Mouse (Mus musculus) small intestine, adult 10 weeks (tissue): ENCODE measurements around the gene Olfr585. TPM values are rescaled to one million over a fixed set of nuclear protein-coding genes. Genes with fewer than 3 reads are reported as not detected.

ENCODE experiments used
- polyA plus RNA-seq: library from polyadenylated mRNA; stranded (reverse); fragments of 350-450 nt; fragmentation: Illumina TruSeq; extraction: RNeasy Lipid Tissue Mini Kit (QIAGEN cat#74804); gene quantifications from one replicate; pipeline ENCODE4 v1.2.3, GENCODE M21; 2014; ENCODE audit warnings: low replicate concordance

Gene Olfr585
- polyA plus RNA-seq, result not detected

DNA sequence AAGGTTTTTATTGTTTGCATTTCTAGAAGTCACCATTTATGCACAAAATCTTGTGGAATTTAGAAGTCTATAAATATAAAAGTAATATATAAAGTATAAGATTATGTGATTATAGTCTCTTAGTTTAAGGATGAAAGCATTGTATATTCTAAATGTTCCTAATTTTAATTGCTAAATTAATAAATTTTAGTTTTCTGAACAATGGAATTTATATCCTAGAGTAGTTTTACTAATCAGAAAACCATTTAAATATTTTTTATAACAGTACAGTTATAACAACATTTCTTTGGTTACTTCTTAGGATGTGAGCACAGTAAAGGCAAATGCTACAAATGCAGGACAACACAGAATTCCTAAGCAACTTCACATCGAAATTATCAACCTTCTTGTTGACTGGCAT lies at the start of gene Olfr585:
Gene Olfr585 (plus strand): TSS at position 301 of the 400 bp plus-strand sequence.

DNA sequence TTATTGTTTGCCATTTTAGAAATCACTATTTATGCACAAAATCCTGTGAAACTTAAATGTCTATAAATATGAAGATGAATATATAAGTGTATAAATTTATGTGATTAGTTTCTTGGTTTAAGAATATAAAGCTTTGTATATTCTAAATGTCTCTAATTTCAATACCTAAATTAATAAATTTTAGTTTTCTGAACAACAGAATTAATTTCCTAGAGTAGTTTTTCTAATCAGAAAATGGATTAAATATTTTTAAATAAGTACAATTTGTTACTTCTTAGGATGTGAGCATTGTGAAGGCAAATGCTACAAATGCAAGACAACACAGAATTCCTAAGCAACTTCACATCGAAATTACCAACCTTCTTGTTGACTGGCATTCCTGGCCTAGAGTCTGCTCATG lies 46.5 kb upstream of the Olfr585 start, which contains the start of gene Olfr583:
Gene Olfr583 (plus strand): TSS at position 301 of the 400 bp plus-strand sequence.

DNA sequence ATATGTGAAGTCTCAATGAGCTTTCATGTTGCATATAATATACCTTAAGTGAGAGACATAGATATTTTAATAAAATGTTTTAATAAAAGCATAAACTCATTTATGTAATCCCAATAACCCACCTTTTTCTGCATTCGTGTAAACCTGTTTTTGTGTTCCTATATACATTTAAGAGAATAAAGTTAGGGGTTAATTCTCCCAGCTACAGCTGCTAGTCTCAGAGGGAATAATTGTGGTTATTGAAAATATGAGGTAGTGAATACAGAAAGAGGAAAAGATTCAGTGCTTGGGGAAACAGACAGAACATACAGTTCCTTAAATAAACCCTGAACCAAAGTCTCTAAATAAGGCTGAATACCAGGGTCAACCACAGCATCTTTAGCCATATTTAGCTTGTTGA lies 15.9 kb upstream of the Olfr585 start, which contains the start of gene Olfr584:
Gene Olfr584 (plus strand): TSS at position 301 of the 400 bp plus-strand sequence.

DNA sequence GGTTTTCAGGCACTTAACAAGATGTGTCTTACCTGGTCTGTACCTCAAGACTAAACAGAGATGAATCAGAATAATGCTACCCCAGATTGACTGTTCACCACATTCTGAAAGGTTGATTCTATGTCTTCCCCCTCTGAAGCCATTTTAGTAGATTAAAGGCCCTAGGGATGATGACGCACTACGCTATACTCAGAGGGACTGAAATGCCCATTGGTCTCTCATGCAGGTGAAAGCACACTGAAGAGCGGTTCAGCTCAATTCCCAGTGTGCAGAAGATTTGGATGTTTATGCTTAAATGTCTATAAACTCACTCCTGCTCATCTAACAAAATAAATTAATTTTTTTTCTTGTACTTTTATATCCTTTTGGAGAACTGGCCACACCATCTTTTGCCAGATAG lies 28.0 kb downstream of the Olfr585 start, which contains the start of gene Olfr586:
Gene Olfr586 (minus strand): TSS at position 101 of the 400 bp plus-strand sequence.

DNA sequence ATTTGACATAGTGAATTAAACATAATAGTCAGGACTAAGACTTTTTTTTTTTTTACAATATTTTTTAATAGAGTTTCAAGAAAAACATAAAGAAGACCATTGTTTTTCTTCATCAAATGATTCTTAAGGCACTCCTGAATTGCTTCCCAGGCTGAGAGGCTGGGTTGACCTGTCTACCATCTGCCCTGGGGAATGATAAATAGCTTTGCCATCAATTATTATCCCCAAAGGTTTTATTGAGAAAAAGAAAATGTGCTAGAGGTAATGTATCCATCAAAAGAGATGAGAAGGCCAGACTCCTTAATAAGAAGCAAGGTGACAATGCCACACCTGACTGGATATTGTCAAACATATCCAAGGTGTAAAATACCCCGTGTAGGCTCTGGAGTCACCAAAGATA lies 43.1 kb downstream of the Olfr585 start, which contains the start of gene Olfr588-ps1:
Gene Olfr588-ps1 (plus strand): TSS at position 301 of the 400 bp plus-strand sequence.

Other genes with a start within 250 kb of the Olfr585 start
- gene Olfr566, start 239.0 kb upstream of the Olfr585 start, polyA plus RNA-seq, result not detected
- gene Olfr568, start 220.6 kb upstream of the Olfr585 start, polyA plus RNA-seq, result not detected
- not detected for gene Olfr569, start 206.8 kb upstream of the Olfr585 start, polyA plus RNA-seq
- not detected for gene Olfr570, start 203.1 kb upstream of the Olfr585 start, polyA plus RNA-seq
- not detected for gene Olfr571, start 180.2 kb upstream of the Olfr585 start, polyA plus RNA-seq
- gene Olfr572, start 173.3 kb upstream of the Olfr585 start, polyA plus RNA-seq, result not detected
- gene Olfr573-ps1, start 155.1 kb upstream of the Olfr585 start, polyA plus RNA-seq, result not detected
- not detected for gene Olfr574, start 149.3 kb upstream of the Olfr585 start, polyA plus RNA-seq
- gene Olfr575, start 138.9 kb upstream of the Olfr585 start, polyA plus RNA-seq, result not detected
- gene Olfr576, start 135.1 kb upstream of the Olfr585 start, polyA plus RNA-seq, result not detected
- gene Olfr577, start 121.8 kb upstream of the Olfr585 start, polyA plus RNA-seq, result not detected
- gene Olfr578, start 108.4 kb upstream of the Olfr585 start, polyA plus RNA-seq, result not detected
- not detected for gene Olfr582, start 59.7 kb upstream of the Olfr585 start, polyA plus RNA-seq
- not detected for gene Olfr583, start 46.4 kb upstream of the Olfr585 start, polyA plus RNA-seq
- gene Olfr584, start 15.8 kb upstream of the Olfr585 start, polyA plus RNA-seq, result not detected
- gene Olfr586, start 27.9 kb downstream of the Olfr585 start, polyA plus RNA-seq, result not detected
- not detected for gene Olfr588-ps1, start 43.2 kb downstream of the Olfr585 start, polyA plus RNA-seq
- not detected for gene Olfr589, start 58.6 kb downstream of the Olfr585 start, polyA plus RNA-seq
- gene Olfr591, start 80.6 kb downstream of the Olfr585 start, polyA plus RNA-seq, result not detected
- gene Olfr592, start 87.1 kb downstream of the Olfr585 start, polyA plus RNA-seq, result not detected
- gene Olfr593, start 114.1 kb downstream of the Olfr585 start, polyA plus RNA-seq, result not detected
- gene Olfr594, start 119.3 kb downstream of the Olfr585 start, polyA plus RNA-seq, result not detected
- gene Usp17ld, start 154.8 kb downstream of the Olfr585 start, polyA plus RNA-seq, result not detected
- not detected for gene Olfr596, start 207.9 kb downstream of the Olfr585 start, polyA plus RNA-seq
- gene Olfr597, start 218.6 kb downstream of the Olfr585 start, polyA plus RNA-seq, result not detected
- gene Olfr598, start 225.8 kb downstream of the Olfr585 start, polyA plus RNA-seq, result not detected
- gene Olfr599, start 238.2 kb downstream of the Olfr585 start, polyA plus RNA-seq, result not detected